Mouse (Mus musculus) yolk sac, embryonic 10.5 days (tissue): Measurements from ENCODE around the gene Hoxa9.

Experiments used
- DNase-seq: peaks from one replicate; pipeline ENCODE4 v3.0.0-alpha.2; 2017; ENCODE audit warnings: low spot score

The Hoxa9 gene

DNA sequence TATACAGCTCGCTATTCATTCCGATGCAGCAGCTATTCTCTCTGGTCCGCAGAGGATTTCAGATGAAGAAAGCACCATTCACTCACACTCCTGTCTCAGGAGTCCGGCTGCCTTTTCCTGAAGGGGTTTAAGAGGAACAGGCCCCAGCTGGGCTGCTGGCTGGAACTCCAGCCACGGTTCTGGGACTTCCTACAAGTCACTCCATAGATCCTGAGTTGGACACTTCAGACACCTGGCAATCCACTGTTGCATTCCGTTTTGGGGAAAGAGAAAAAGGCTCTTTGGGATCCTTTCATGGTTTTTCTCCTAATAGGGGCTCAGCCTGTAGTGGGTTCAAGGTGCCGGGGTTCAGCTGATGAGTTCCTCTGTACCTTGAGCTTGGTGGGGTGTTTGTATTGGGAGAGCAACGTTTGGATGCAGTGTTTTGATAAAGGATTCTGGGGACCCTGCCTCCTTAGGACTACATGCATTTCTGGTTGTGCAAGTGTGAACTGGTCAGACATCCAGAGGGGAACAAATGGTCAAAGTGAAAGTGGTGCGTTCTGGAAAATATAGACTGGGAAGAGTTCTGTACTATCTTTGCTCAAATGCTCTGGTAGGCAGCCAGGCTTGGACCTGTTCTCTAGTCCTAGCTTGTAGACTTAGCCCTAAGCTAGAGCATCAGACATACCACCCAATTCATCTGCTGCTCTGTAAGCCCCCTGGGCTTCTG is 31.0 kb upstream of the Hoxa9 start:
- DNase-seq = no peak

DNA sequence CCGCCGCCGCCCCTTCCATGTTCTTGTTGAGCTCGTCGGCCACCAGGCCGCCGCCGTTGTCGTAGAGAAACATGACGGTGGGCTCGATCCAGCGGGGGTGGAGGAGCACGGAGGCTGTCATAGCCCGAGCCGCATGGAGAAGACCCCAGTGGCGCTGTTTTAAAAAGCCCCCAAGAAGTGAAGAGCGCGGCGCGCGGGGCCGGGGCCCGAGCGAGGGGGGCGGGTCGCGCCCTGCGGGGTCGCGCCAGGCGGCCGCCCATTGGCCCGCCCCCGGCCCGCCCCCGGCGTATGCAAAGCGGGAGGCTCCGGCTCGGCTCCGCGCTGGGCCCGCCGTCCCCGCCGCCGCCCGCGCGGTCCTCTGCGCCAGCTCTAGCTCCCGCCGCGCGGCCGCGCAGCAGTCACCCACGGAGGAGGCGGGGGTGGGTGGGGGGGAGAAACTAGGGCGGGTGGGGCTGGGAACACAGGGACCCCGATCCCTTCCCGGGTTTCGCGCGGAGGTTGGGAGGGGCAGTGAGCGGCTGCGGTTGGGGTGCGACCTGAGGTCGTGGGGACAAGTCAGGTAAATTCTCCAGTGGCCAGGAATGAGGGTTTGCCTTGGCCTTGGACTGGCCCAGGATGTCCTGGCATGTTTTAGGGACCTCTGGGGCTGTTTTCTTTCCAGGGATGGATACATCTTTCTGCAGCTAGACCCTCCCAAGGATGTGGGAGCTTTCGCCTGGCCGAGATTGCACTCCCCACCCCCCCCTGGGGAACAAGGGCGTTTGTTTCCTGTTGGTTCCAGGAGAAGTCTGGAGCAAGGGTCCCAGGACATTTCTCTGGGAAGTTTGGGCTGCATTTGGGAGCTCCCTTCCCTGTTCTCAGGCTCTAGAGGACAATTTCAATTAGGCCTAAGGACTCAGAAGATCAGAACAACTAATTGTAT is 30.0 kb upstream of the Hoxa9 start, which contains the start of gene Hoxa13:
Gene Hoxa13 (minus strand): TSS at position 227 of the 922 bp plus-strand sequence.
- DNase-seq = peak; percentile 66

DNA sequence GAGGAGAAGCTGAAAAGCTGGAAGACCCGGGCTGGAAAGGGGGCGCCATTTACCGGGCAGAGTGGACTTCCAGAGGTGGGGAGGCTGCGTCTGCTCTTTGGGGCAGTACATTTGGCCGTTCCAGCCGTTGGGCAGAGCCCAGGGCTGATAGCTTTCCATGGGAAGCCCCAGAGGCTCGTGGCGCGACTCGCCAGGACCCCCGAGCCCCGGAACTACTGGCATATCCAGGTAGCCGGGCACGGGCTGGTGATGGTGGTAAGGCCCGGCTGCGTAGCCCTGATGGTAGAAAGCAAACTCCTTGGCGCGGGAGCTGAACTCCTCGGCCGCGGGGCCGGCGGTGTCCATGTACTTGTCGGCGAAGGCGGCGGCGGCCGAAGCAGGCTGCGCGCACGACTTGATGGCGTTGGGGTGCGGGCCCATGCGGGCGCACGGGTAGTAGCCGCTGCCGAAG is 28.9 kb upstream of the Hoxa9 start:
- DNase-seq = peak; percentile 45

DNA sequence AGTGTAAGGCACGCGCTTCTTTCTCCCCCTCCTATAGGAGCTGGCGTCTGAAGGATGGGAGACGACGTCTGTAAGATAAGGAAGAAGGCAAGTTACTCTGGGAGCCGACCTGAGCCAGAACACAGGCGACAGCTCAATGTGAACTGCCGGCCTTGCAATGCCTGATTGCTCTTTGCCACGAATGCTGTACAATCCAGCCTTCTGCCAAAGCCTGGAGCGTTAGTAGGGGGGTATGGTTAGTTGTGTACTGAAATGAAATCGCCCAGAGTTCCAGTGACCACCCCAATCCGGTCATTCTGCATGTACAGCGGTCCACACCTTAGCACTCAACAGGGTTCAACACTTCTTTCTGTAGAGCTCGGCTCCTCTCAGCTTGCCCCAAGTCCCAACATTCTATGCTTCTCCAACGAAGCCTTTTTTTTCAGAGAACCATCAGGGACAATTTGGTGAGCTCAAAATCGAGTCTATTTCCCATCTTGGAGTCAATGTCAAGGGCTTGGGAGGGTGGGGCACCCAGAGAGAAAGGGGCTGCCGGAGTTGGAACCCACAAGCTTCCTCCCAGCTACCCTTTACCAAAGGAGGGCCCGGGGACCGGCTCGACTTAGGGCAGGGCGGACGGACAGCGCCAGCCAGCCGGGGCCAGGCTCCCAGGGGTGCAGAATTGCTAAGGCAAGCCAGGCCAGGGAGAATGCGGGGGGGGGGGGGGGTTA is 28.3 kb upstream of the Hoxa9 start:
- peak; percentile 19 for DNase-seq

DNA sequence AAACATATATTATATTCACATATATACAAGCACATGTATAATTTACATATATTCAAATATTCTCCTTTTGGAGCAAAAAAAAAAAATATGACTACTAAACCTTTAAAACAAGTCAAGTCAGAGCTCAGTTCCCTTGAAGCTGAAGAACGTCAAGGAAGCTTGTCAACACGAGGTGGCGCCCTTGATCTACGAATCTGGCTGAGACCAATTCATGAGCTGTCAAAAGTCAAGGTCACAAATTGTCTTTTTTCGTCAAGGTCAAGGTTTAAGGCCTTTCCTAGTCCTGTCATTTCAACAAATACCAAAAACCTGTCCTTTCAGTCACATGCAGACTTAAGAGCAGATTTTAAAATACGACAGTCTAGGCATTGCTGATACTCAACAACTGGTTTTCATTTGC is 26.1 kb upstream of the Hoxa9 start:
- DNase-seq = peak; percentile 64

DNA sequence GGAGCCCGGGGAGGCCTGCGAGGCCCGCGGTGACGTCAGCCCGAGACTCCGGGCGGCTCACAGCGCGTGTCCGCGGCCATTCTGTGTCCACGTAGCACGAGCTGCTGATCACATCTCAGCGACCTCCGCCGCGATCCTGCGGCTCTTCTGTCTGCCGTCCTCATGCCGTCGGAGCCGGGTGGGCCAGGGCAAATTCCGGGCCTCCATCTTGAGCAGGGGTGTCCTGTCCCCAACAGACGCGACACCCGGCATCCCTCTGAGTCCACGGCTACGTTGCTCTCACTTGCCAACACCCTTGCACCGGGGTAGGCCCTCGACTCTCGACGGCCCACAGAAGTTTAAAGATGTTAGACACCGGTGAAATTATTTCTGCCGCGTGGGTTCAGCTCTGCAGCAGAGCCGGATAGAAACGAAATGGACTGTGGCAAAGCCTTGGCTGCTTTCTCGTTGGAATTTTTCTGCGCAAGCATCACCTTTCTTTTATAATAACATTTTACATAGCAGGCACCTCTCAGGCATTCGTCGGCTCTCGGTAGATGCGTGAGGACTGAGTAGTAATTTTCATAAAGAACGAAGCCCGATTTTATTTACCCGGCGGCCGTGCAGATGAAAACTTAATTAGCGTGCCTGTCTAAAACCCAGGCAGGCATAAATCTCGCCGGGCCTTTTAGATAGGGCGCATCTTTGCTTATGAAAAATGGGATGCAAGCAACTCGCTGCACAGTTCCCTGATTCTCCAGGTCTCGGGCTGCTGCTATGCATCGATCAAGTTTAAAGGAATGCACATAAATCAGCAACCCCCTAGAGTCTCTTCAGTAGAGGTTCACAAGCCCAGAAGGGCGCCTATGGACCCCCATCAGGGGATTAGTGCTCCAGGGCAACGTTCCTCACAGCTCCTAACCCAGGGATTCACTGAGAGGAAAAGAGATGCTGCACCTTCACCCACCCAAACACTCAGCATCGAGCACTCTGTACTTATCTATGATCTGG is 22.9 kb upstream of the Hoxa9 start:
- peak; percentile 33 for DNase-seq

DNA sequence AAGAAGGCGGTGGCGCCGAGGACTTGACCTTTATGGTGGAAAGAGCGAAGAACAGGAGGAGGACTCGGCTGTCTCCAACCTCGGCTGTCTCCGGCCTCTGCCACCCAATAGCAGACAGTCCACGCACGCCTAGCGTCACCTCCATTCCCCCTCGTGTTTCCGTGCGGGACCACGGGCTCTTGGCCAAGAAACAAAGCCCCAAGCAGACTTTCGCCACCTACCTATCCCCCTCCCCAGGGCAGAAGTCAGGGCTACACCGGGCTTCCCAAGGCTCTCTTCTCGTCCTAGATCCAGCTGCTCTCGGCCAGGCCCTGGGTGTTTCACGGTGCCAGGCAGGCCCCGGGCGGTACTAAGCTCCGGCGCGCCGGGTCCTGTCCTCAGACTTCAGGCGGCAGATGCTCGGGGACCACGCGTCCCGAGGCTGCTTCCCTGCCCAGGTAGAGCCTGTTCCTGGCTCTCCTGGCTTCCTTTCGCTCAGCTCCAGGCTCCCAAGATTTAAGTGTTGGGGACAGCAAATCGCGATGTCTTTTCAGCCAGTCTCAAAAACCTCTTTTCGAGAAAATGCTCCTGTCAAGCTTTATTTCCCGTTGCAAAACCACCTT is 22.0 kb upstream of the Hoxa9 start:
- DNase-seq = peak; percentile 21

DNA sequence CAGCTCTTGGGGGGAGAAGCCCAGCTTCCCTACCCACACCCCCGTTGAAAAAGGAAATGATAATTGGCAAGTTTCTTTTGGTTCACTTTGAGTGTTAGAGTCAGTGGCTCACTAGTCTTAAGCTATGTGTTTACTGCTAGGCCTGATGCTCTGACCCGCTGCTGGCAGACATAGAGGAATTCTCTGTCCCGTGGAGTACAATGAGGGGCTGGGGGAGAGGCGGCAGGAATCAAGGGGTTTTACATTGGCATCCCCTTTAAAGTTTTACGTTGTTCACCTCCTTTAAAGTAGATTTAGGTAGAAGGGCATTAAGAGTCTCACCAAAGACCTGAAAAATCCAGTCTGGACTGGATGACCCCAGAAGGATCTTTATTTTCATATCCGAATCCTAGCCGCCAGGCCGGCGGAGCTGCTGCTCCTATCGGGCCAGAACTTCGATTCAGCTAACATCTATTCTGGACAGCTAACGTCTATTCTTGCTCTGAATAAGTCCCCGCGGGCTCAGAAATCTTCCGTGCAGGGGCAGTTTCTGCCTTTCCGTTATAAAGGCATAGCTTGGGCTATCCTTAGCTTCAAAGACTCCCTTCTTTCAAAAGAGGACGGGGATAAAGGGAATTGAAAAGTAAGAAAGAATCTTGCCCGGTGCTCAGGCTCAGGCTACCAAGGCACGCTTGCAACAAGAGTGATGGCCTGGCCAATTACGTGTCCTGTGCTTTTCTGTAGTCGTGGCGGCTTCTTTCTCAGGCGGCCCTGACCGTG is 21.3 kb upstream of the Hoxa9 start:
- DNase-seq = no peak

DNA sequence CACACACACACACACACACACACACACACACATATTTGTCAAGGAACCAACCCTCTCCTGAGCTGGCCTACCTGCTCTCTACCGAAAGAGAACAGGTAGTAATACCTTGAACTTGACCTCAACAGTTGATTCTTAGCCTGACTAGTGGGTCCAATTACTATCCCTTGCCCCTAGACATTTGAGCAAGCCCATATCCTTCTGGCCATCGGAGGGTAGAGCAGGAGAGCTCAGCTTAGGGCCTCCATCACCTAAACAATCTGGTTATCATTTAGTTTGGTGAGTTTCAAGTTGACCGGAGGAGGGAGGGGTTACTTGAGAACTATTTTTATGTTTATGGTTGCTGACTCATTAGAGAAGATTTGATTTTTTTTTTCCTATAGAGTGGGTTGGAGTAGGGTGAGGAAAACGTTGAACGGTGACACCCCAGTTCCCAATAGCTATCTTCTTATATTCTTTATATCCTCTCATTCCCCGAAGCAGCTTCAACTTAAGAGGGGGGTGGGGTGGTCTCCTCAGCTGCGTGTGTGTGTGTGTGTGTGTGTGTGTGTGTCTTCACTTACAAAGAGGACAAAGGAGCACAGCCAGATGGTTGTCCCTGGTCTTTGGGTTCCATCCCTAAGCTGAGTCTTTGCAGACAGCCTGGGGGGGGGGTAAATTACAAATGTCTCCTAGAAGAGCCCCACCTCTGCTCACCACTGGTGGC is 20.4 kb upstream of the Hoxa9 start:
- DNase-seq = no peak

DNA sequence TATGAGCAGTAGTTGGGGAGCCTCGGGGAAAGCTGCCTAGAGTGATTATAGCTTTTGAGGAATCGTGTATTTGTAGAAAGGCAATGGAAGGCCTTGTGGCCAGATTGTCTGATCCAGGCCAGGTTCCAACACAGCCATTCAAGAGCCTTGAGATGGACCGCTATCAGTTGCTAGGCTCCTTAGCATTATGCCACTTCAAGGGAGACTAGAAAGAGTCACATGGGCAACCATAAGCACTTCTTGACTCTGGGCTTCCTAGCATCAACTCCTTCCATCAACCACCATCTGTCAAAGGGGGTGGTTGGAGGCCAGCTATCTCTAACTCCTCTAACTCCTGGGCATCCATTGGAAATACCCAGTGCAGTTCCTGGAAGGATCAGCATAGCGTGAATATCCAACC is 18.9 kb upstream of the Hoxa9 start:
- no peak for DNase-seq

DNA sequence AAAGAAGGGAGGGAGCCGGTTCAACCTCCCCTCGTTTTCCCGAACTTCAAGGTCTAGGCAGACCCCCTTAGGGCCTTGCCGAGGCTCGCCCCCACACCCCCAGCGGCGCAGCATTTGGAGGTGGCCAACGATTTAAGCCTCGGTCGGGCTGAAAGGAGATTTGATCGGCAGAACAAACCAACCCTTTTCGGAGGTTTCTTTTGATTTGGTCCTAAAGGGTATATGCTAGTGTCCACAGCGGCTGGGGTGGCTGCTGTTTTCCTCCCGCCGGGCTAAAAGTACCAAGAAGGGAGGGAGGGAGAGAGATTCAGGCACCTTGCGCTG is 18.5 kb upstream of the Hoxa9 start:
- no peak for DNase-seq

DNA sequence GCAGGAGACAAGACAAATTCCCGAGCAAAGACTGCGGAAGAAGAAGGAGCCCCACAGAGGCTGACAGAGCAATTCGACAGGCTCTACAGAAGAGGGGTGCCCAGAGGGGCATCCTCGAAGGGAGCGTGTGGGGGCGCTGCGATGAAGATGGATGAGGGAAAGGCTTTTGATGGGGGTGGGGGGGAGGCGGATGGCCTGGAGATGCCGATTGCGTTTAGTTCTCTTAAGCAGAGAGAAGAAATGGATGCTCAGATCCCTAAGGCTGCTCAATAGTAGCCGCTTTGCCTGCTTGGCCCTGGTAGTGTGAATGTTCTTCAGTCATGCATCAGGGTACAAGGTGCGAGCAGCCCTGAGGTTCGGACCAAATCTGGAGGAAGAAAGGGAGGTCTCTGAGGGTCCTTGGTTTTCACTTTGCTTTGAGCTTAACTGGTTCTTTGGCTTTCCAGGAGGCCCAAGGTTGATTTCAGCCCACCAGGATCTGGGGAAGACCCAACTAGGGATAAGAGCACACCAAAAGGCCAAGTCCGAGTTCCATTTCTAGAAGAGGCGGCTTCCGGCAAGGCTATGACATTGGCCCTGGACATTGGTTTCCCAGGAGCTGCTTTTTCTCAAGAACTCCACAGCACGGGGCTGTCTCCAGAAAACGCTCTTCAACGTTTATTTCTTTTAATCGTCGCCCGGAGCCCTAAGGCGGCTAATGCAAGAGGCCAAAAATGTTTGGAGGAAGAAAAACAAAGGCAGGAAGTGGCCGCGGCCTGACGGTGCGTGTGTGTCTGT is 17.9 kb upstream of the Hoxa9 start:
- no peak for DNase-seq

DNA sequence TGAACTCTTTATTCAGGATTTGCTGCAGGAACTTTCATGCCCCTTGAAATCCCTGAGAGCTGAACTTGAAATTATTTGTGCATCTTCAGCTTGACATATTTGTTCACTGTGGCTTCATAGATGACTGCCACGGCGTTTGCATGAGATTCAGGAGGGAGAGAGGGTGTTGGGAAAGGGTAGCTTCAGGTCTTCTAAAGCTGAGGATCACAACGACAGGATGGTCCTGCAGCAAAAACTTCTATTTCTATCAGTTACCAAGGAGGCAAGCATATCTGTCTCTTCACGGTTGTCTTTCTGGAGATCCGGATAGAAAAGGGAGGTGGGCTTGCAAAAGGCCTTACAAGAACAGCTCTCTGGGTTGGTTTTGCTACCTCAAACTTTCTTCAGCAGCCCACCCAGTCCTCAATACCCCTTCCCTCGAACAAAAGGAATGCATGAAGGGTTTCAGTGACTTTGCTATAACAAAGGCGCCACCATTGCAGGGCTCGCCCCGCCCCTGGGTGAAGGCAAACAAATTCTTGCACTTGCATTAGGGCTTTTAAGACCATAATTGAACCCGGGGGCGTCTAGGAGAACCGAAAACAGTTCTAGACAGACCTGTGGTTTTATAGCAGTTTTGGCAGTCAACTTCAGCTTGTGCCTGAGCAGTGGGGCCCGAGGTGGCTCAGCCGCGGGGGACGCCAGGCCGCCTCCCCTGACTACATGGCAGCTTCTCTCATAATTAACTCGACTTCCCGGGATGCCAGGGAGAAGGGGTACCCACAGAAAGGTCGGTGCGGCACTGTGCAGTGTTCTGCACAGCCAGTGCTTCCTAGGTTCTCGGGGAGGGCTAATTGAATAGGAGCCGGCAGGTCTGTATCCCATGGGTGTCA is 17.1 kb upstream of the Hoxa9 start:
- no peak for DNase-seq

DNA sequence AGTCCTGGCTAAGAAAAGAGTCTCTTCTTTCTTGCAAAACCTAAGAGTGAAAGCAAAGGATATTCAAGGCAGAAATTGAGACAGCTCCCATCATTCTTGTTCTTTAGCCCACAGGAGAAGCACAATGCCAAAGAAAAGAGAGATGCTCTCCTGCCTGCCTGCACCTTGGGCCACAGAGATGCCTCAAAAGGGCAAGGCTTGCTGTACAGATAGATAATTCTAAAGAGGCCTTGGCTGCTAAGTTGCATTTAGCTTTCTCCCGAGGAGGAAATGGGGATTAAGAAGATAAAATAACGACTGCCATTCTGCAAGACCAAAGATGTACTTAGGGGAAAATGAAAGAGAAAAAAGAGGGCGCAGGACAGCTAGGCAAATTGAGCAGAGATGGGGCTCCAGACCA is 16.0 kb upstream of the Hoxa9 start:
- DNase-seq = no peak

DNA sequence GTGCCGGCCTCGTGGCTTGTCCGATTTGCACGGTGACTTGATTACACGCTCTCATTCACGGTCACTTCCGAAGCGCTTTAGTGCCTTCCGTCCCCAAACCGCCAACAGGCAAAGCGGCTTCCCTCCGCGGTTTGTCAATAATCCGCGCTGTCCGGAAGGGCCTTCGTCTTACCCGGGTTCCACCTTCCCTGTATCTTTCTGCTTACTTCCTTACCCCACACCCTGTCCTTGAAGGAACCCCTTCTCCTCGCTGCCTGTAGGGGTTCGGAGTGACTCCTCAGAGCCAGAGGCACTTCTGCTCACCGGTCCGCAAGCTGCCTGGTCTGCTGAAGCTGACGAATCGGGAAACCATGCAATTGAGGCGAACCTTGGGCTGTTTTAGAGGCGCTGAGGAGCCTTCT is 15.5 kb upstream of the Hoxa9 start:
- no peak for DNase-seq

DNA sequence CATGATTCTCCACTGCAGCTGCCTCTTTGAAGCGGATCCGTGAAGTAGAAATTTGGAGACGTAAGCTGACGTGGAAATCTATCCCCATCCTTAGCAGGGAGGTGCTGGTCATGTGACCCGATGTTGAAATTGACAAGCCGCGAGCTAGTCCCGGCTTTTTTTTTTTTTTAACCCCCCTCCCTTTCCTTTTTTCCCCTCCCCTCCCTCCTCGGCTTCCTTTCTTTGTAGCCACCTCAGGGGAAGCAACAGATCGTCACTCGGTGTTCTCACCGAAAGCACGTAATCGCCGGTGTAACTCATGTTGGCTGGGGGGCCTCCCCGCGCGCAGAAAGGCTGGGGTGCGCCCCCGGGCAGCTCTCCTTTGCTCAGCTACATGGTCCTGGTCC is 14.9 kb upstream of the Hoxa9 start, which contains the start of gene Hoxa11:
Gene Hoxa11 (minus strand): TSS at position 54 of the 386 bp plus-strand sequence.
- no peak for DNase-seq

DNA sequence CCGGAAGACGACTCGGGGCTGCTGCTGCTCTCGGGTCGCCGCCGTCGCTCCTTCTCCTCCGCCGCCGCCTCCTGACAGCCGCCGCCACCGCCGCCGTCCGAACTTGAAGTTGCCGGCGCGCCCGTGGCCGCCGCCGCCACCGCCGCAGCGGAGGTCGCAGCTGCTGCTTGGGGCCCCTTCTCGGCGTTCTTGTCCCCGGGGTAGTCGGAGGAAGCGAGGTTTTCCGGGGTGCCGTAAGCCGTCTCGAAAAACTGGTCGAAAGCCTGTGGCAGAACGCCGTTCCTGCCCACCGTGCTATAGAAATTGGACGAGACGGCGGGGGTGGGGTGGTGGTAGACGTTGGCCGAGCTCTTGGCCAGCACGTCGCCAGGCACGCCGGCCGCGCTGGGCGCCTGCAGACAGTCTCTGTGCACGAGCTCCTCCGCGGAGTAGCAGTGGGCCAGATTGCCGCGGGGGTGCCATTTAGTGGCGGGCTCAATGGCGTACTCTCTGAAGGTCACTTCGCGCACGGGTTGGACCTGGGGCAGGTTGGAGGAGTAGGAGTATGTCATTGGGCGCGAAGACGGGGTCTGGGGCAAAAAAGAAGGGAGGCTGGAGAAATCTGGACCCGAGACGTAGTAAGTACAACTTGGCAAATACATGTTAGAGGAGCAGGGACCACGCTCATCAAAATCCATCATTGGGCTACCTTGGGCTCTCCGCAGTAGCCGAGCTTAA is 14.3 kb upstream of the Hoxa9 start:
- DNase-seq = no peak
